Mouse (Mus musculus) heart, postnatal 0 days (tissue): ENCODE results near the gene Hoxb9. TPM values are rescaled to one million over a fixed set of nuclear protein-coding genes. Genes with fewer than 3 reads are reported as not detected.

Experiments
- ATAC-seq: fragments of 200-750 bp; cut with Nextera tagmentation; 2 replicates; pipeline ENCODE4 v1.8.0; 2017; ENCODE audit warnings: low read depth, moderate number of reproducible peaks, moderate library complexity; ENCODE audit not compliant: insufficient read depth
- DNase-seq: peaks from one replicate; pipeline ENCODE4 v3.0.0-alpha.2; 2016; ENCODE audit warnings: low spot score
- H3K27ac ChIP-seq: fragments of 300-500 bp; sonication (generic); 2 replicates; pipeline ENCODE4 v1.5.1; 2014; ENCODE audit warnings: low read depth, mild to moderate bottlenecking
- H3K27me3 ChIP-seq: fragments of 300-500 bp; sonication (generic); 2 replicates; pipeline ENCODE4 v1.6.1; 2014; ENCODE audit warnings: low read length, mixed read lengths; ENCODE audit not compliant: control insufficient read depth, insufficient read depth
- H3K36me3 ChIP-seq: fragments of 300-500 bp; sonication (generic); replicated peaks from 2 replicates; pipeline ENCODE4 v1.6.1; 2014; ENCODE audit warnings: low read length, mixed read lengths; ENCODE audit not compliant: control insufficient read depth, insufficient read depth
- H3K4me1 ChIP-seq: fragments of 300-500 bp; sonication (generic); 2 replicates; pipeline ENCODE4 v1.6.1; 2014; ENCODE audit warnings: antibody characterized with exemption; ENCODE audit not compliant: control insufficient read depth, insufficient read depth
- H3K4me2 ChIP-seq: fragments of 300-500 bp; sonication (generic); 2 replicates; pipeline ENCODE4 v1.6.1; 2014; ENCODE audit warnings: low read depth, mild to moderate bottlenecking, low read length, moderate library complexity
- H3K4me3 ChIP-seq: fragments of 300-500 bp; sonication (generic); 2 replicates; pipeline ENCODE4 v1.5.1; 2014; ENCODE audit warnings: low read depth, low read length
- H3K9ac ChIP-seq: fragments of 300-500 bp; sonication (generic); replicated peaks from 2 replicates; pipeline ENCODE4 v1.6.1; 2014; ENCODE audit warnings: low read depth, low read length, mixed read lengths
- H3K9me3 ChIP-seq: fragments of 300-500 bp; sonication (generic); replicated peaks from 2 replicates; pipeline ENCODE4 v1.6.1; 2016; ENCODE audit warnings: low read length; ENCODE audit not compliant: control insufficient read depth
- CTCF ChIP-seq: IDR thresholded peaks from 2 replicates; pipeline ENCODE4 v1.5.1; 2016; ENCODE audit warnings: antibody characterized with exemption, control low read depth, low read depth
- EP300 ChIP-seq: IDR thresholded peaks from 2 replicates; pipeline ENCODE4 v1.6.1; 2016; ENCODE audit warnings: antibody characterized with exemption, low read depth
- WGBS: fragments of 180-500 bp; shearing (Covaris S2); extraction: QIAGEN DNeasy Blood & Tissue Kit; methylation state at CpG from one replicate; pipeline ENCODE4 v1.1.7; 2014; 5-methylcytosine and 5-hydroxymethylcytosine counted together
- polyA plus RNA-seq: library from polyadenylated mRNA; unstranded; fragments of >200 nt; fragmentation: Nextera tagmentation; extraction: Ambion mirVana; gene quantifications from 2 replicates; pipeline ENCODE4 v1.2.1, GENCODE M21; 2015
- total RNA-seq: library from RNA; depleted of rRNA; stranded (reverse); fragments of >200 nt; gene quantifications from 2 replicates; pipeline ENCODE4 v1.2.3, GENCODE M21; 2014; ENCODE audit warnings: low replicate concordance

Gene Hoxb9
- total and polyA plus RNA-seq, 2 experiments from 2014 or later = not detected

DNA sequence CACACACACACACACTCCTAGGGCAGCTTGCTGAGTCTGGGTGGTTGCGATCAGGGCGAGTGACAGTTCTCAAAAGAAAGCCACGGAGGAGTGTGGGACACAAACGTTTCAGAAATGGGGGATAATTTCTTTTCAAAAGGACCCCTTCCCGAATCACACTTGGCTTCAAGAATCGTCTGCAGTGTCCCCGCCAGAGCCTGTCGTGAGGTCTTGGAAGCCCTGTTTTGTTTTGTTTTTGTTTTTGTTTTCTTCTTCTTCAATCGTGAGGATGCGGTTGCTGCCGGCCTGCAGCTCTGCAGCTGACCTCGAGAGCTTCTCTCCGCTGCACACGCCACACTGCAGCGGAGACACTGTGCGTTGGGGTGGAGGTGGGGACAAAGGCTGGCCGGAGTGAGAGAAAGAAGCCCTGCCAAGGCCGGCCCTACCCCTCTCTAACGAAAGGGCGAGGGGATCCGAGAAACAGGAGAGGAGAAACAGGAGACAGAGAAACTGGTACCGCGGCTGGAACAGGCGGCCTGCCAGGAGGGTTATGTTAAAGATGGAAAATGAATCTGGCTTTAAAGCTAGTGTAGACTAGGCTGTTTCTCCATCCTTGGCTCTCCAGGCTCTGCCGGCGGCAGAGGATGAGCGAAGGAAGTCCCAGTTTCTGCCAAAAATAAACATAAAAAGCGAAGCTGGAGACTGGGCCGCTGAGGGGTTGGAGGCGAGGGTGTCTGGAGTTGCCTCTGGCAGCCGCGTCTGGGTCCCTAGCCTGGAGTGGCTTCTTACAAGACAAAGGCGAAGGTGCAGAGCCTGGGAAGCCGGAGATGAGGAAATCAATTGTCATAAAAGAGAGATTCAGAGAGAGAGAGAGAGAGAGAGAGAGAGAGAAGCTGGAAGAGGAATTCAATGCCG is 6.1 kb downstream of the Hoxb9 start:
- no peaks in the 10 kb centered on the region for H3K4me1 ChIP-seq
- H3K27me3 ChIP-seq = peaks cover 100% of the 10 kb centered on the region
- H3K4me2 ChIP-seq = no peak overlapping the region
- no peak overlapping the region for H3K9ac ChIP-seq
- TF ChIP-seq CTCF = no peak
- no peak for TF ChIP-seq EP300
- no peaks in the 10 kb centered on the region for H3K9me3 ChIP-seq
- no peaks in the 10 kb centered on the region for H3K36me3 ChIP-seq
- 3% methylated on average over 35 of the region's 35 CpGs for WGBS
- DNase-seq (no peak), ATAC-seq (no peak)
- no peak overlapping the region for H3K4me3 ChIP-seq
- H3K27ac ChIP-seq = no peak overlapping the region

DNA sequence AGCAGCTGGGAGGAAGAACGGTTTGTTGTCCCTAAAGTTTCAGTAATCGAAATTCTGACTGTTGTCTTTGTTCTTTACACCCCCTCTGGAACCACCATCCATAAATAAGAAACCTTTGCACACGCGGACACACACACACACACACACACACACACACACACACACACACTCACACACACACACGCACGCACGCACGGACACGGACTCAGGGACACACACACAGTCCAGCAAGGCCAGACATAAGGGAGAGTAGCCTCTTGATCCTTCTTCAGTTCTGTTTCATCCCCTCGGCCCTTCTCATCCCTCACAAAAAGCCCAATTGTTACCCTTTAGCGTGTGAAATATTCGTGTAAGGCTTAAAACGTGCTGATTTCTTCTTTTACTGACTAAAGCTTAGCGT is 7.1 kb downstream of the Hoxb9 start:
- Histone ChIP-seq H3K36me3 (no peaks in the 10 kb centered on the region), H3K9me3 (no peaks in the 10 kb centered on the region), H3K4me1 (no peaks in the 10 kb centered on the region), H3K27me3 (peaks cover 100% of the 10 kb centered on the region), H3K27ac (no peak overlapping the region), H3K9ac (no peak overlapping the region), H3K4me3 (no peak overlapping the region), H3K4me2 (no peak overlapping the region)
- ATAC-seq (no peak), DNase-seq (no peak)
- TF ChIP-seq CTCF (no peak), EP300 (no peak)
- WGBS = 17% methylated on average over 14 of the region's 14 CpGs

DNA sequence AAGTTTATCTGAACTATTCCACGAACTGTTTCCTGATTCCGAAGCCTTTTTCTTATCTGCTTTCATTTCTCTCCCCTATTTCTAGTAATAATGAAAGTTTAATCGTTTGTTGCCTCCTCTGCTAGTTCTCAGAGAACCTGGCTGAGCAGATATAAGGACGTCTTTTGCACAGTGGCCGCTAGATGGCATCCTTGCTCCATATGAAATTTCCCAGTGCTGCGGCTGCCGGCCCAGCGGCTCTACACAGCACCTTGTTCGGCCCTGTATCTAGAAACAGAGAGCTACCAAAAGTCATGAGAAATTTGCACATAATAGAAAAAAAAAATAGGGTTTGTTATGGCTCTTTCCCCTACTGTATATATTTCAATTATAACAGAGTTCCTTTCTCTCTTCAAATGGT is 7.5 kb downstream of the Hoxb9 start:
- H3K36me3 ChIP-seq = no peaks in the 10 kb centered on the region
- H3K4me2 ChIP-seq = no peak overlapping the region
- DNase-seq = peak; percentile 69
- H3K27me3 ChIP-seq = peaks cover 100% of the 10 kb centered on the region
- whole genome bisulfite sequencing = 1% methylated on average over 9 of the region's 9 CpGs
- no peak overlapping the region for H3K27ac ChIP-seq
- H3K4me3 ChIP-seq = no peak overlapping the region
- peak; percentile 76 for ATAC-seq
- no peak overlapping the region for H3K9ac ChIP-seq
- TF ChIP-seq EP300 (no peak), CTCF (peak; percentile 77)
- H3K9me3 ChIP-seq = no peaks in the 10 kb centered on the region
- H3K4me1 ChIP-seq = no peaks in the 10 kb centered on the region

DNA sequence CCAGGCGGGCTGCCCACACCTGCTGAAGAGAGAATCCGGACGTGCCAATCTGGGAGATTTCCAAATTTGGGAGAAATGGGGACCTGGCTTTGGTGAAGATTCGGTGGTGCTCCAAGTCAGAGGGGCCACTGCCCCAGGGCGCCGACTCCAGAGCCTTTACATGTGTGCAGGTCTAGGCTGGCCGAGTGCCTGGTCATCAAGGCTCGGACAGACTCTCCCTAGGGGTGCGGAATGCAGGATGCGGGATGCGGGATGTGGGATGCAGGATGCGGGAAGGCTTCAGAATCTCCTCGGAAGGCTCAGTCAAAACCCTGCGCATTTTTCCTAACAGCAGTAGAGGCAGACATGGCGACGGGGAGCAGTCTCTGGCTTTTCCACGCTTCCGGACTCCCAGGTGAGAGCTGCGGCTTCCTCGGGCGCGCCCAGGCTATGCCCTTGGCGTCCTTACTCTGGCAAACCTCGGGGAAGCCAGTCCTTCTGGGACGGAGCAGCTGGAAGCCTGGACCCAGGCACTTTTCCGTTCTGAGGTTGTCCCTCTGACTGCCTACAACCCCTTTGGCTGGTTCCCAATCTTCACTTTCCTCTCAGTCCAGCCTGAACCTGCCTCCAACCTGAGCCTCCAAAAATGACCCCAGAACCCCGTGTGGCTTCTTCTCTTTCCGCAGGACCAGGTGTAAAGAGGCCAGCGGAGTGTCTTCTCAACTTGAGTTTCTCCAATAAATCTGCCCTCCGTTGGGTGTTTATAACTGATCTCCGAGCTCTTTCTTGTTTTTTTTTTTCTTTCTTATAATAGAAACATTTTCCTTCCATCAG is 8.4 kb downstream of the Hoxb9 start:
- H3K9me3 ChIP-seq = no peaks in the 10 kb centered on the region
- WGBS = 4% methylated on average over 31 of the region's 31 CpGs
- no peak overlapping the region for H3K27ac ChIP-seq
- ATAC-seq (no peak), DNase-seq (no peak)
- no peaks in the 10 kb centered on the region for H3K4me1 ChIP-seq
- H3K36me3 ChIP-seq = no peaks in the 10 kb centered on the region
- no peak overlapping the region for H3K4me2 ChIP-seq
- H3K27me3 ChIP-seq = peaks cover 100% of the 10 kb centered on the region
- no peak for TF ChIP-seq EP300
- TF ChIP-seq CTCF = no peak
- no peak overlapping the region for H3K4me3 ChIP-seq
- no peak overlapping the region for H3K9ac ChIP-seq

DNA sequence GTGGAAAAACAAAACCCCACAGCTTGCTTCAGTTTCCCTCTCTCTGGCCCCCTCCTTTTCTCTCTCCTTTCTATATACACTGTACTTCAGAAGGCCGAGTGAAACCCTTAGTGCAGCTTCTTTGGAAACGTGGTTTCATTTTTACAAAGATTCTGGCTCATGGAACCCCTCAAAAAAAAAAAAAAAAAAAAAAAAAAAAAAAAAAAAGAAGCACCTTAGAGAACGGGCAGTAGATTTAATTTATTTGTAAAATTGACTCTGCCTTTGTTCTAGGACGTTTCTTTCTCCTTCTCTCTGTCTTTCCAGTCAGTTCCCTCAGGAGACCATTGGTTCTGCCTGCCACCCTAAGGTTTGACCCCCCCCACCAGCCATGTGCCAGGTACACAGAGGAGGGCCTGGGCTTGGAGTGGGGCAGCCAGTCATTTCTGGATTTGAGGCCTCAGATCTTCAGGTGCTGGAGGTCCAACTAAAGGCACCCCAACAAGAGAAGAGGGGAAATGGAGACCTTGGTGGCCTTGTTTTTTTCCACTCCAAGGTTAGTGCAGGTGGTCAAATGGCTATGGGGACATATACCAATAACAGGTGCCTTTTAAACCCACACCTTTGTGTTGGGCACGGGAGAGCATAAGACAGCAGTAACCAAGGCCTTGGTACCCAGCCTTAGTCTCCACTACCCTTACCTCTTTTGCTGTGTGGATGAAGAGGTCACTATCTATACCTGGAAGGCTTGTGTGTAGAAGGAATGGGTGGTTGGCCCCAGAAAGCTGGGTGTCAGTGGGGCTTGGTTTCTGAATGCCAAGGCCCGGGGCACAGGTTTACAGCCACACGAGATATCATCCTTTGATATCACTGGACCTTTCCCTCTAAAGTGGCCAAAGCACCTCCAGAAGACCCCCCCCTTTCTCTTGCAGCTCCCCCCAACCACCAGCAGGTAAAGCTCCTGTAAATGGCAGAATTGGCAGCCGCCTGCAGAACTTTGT is 9.4 kb downstream of the Hoxb9 start:
- ATAC-seq (no peak), DNase-seq (no peak)
- H3K4me2 ChIP-seq = no peak overlapping the region
- TF ChIP-seq EP300 = no peak
- no peak for TF ChIP-seq CTCF
- H3K9me3 ChIP-seq = no peaks in the 10 kb centered on the region
- no peaks in the 10 kb centered on the region for H3K36me3 ChIP-seq
- no peaks in the 10 kb centered on the region for H3K4me1 ChIP-seq
- peaks cover 100% of the 10 kb centered on the region for H3K27me3 ChIP-seq
- no peak overlapping the region for H3K27ac ChIP-seq
- H3K9ac ChIP-seq = no peak overlapping the region
- H3K4me3 ChIP-seq = no peak overlapping the region
- 20% methylated on average over 8 of the region's 8 CpGs for WGBS
